Mouse (Mus musculus) effector memory CD4-positive, alpha-beta T cell, adult 7 months (primary cell): Measurements from ENCODE around the gene Gtf3c6. TPM values are rescaled to one million over a fixed set of nuclear protein-coding genes. Genes with fewer than 3 reads are reported as not detected.

Experiments
- polyA plus RNA-seq: library from polyadenylated mRNA; unstranded; fragments of 100-300 nt; shearing (Covaris generic); gene quantifications from one replicate; pipeline ENCODE4 v1.2.1, GENCODE M21; 2017

Gtf3c6 gene
- polyA plus RNA-seq, result 51.2 TPM

GRCm38 (mm10) chr10:40257414-40258255, at the start of gene Gtf3c6:
Gtf3c6 (minus strand) TSS chr10:40258108.

GRCm38 (mm10) chr10:40302140-40302985, 44.5 kb upstream of the Gtf3c6 start, which contains the start of gene Amd1:
Amd1 (minus strand) TSS chr10:40302186.

GRCm38 (mm10) chr10:40246374-40247165, 11.3 kb downstream of the Gtf3c6 start, which contains the start of gene Rpf2:
Rpf2 (minus strand) TSS chr10:40247036.

Other genes starting within 250 kb of the Gtf3c6 start
- gene Mfsd4b1, start 232.8 kb downstream of the Gtf3c6 start, polyA plus RNA-seq, result not detected
- gene Slc16a10, start 115.8 kb downstream of the Gtf3c6 start, polyA plus RNA-seq, result 1.4 TPM
- 33.4 TPM for gene Rpf2, start 11.1 kb downstream of the Gtf3c6 start, polyA plus RNA-seq
- gene Amd1, start 44.1 kb upstream of the Gtf3c6 start, polyA plus RNA-seq, result 174 TPM
- 26.8 TPM for gene Cdk19, start 81.5 kb upstream of the Gtf3c6 start, polyA plus RNA-seq